In genomic region chr9:35333631-35334005, GRCm38 (mm10) we compare ENCODE assay signal across 13 mouse cellular contexts.
A peak's percentile ranks its signal among the peaks of the same experiment; 100 is the strongest.
DNase-seq lines count a peak whose midpoint lies in the region; ATAC-seq and TF ChIP-seq lines count a peak whose summit lies in the region.
"Had no signal": no experiment of that assay in that cellular context is flagged by ENCODE, and none has a peak within 500 bp of the region (broad histone marks: within the 10 kb centered on the region; RNA-seq: fewer than 3 reads in every experiment).

No protein-coding gene starts in this region.

- 38% methylated on average over 8 of the region's 8 CpGs for WGBS in lung, embryonic 14.5 days
- WGBS in embryonic facial prominence, embryonic 14.5 days = 33% methylated on average over 8 of the region's 8 CpGs
- 18% methylated on average over 8 of the region's 8 CpGs for WGBS in limb, embryonic 13.5 days

- no peak for TF ChIP-seq CTCF in lung, embryonic 14.5 days (IDR thresholded peaks at IDR 0.05; ENCODE audit: low read depth)

- H3K27ac ChIP-seq in lung, embryonic 14.5 days (ENCODE audit: low read depth) = peak overlapping the region; percentile 90
- peak overlapping the region; percentile 35 for H3K27ac ChIP-seq in embryonic facial prominence, embryonic 14.5 days (replicated peaks; ENCODE audit: low read depth, low read length)
- H3K27ac ChIP-seq in limb, embryonic 13.5 days = peak overlapping the region; percentile 92; the same call in 1 of the 2 replicates
- H3K27ac ChIP-seq: neural tube, embryonic 13.5 days had no signal

- no peak for DNase-seq in lung, embryonic 14.5 days
- no peak for DNase-seq in lung, postnatal 36 days
- peak; percentile 68 for DNase-seq in embryonic facial prominence, embryonic 14.5 days (ENCODE audit: low spot score)
- DNase-seq in thymus, postnatal 14 days = peak; percentile 61
- DNase-seq in adrenal gland, postnatal 25 days = no peak
- DNase-seq in spleen, postnatal 36 days (ENCODE audit: low spot score in 2 of 2) = no peak
- no peak for DNase-seq in kidney, adult 18-20 months
- DNase-seq: gastrocnemius, postnatal 14 days; kidney, adult 8-10 months had no signal

- no peak overlapping the region for H3K9ac ChIP-seq in lung, embryonic 14.5 days
- H3K9ac ChIP-seq in embryonic facial prominence, embryonic 14.5 days (ENCODE audit: low read depth, low read length) = no peak overlapping the region
- no peak overlapping the region; the same call in 1 of the 2 replicates for H3K9ac ChIP-seq in limb, embryonic 13.5 days
- H3K9ac ChIP-seq: heart, embryonic 13.5 days; neural tube, embryonic 13.5 days had no signal

- H3K36me3 ChIP-seq in lung, embryonic 14.5 days (ENCODE audit: insufficient read depth) = no peaks in the 10 kb centered on the region
- H3K36me3 ChIP-seq in embryonic facial prominence, embryonic 14.5 days (ENCODE audit: control insufficient read depth, insufficient read depth, low read length) = no peaks in the 10 kb centered on the region
- H3K36me3 ChIP-seq in limb, embryonic 13.5 days = no peaks in the 10 kb centered on the region
- H3K36me3 ChIP-seq: heart, embryonic 13.5 days; neural tube, embryonic 13.5 days had no signal

- 0 out of 2 replicates have a peak, but pooled peaks have one; percentile 7 for ATAC-seq in lung, embryonic 14.5 days (ENCODE audit: insufficient read depth)
- ATAC-seq in embryonic facial prominence, embryonic 14.5 days (ENCODE audit: low read depth) = peak; percentile 23
- peak; percentile 46 for ATAC-seq in limb, embryonic 13.5 days (ENCODE audit: low FRiP score, low read depth)
- ATAC-seq: Patski had no signal

- H3K9me3 ChIP-seq in lung, embryonic 14.5 days (ENCODE audit: low read depth, low read length) = no peaks in the 10 kb centered on the region
- H3K9me3 ChIP-seq in embryonic facial prominence, embryonic 14.5 days (ENCODE audit: control insufficient read depth, low read length) = no peaks in the 10 kb centered on the region
- no peaks in the 10 kb centered on the region for H3K9me3 ChIP-seq in limb, embryonic 13.5 days
- H3K9me3 ChIP-seq: heart, embryonic 13.5 days; neural tube, embryonic 13.5 days had no signal

- H3K4me3 ChIP-seq in lung, embryonic 14.5 days (ENCODE audit: low read depth, low read length) = no peak overlapping the region
- no peak overlapping the region for H3K4me3 ChIP-seq in embryonic facial prominence, embryonic 14.5 days (ENCODE audit: low read depth, low read length)
- no peak overlapping the region for H3K4me3 ChIP-seq in limb, embryonic 13.5 days
- H3K4me3 ChIP-seq: heart, embryonic 13.5 days; neural tube, embryonic 13.5 days had no signal

- H3K4me2 ChIP-seq in lung, embryonic 14.5 days = no peak overlapping the region
- no peak overlapping the region for H3K4me2 ChIP-seq in embryonic facial prominence, embryonic 14.5 days (ENCODE audit: low read depth, low read length)
- H3K4me2 ChIP-seq in limb, embryonic 13.5 days (replicated peaks) = peak overlapping the region; percentile 22; the same call in 1 of the 2 replicates
- H3K4me2 ChIP-seq: heart, embryonic 13.5 days; neural tube, embryonic 13.5 days had no signal

- H3K4me1 ChIP-seq in lung, embryonic 14.5 days (ENCODE audit: insufficient read depth) = peaks cover 47% of the 10 kb centered on the region
- H3K4me1 ChIP-seq in embryonic facial prominence, embryonic 14.5 days (ENCODE audit: control insufficient read depth, insufficient read depth, low read length) = peaks cover 86% of the 10 kb centered on the region
- peaks cover 98% of the 10 kb centered on the region for H3K4me1 ChIP-seq in limb, embryonic 13.5 days

- peaks cover 7% of the 10 kb centered on the region; the same call in 1 of the 2 replicates for H3K27me3 ChIP-seq in lung, embryonic 14.5 days (ENCODE audit: insufficient read depth, low read length)
- no peaks in the 10 kb centered on the region for H3K27me3 ChIP-seq in embryonic facial prominence, embryonic 14.5 days (replicated peaks; ENCODE audit: control insufficient read depth, insufficient read depth, low read length)
- H3K27me3 ChIP-seq in limb, embryonic 13.5 days = no peaks in the 10 kb centered on the region
- H3K27me3 ChIP-seq: heart, embryonic 13.5 days; Patski had no signal

Comparison
In these comparisons a context has a peak if more than half of its experiments do, and no peak if none do; other contexts are left out.
1. DNase-seq: peak in embryonic facial prominence, embryonic 14.5 days (single experiment) and thymus, postnatal 14 days (single experiment); none in lung, embryonic 14.5 days (single experiment), lung, postnatal 36 days (single experiment), adrenal gland, postnatal 25 days (single experiment), spleen, postnatal 36 days (0 of 2) and kidney, adult 18-20 months (single experiment).
2. H3K27ac ChIP-seq: peak in every context shown above with its lines; median percentile 92 in limb, embryonic 13.5 days; 90 in lung, embryonic 14.5 days; 35 in embryonic facial prominence, embryonic 14.5 days.
3. Peak in every context shown above with its lines, with median percentiles within 50 percentile points of each other: ATAC-seq.